Mouse (Mus musculus): ENCODE measurements around the gene Rfc2.
A peak's percentile ranks its signal among the peaks of the same experiment; 100 is the strongest.

The Rfc2 gene

DNA sequence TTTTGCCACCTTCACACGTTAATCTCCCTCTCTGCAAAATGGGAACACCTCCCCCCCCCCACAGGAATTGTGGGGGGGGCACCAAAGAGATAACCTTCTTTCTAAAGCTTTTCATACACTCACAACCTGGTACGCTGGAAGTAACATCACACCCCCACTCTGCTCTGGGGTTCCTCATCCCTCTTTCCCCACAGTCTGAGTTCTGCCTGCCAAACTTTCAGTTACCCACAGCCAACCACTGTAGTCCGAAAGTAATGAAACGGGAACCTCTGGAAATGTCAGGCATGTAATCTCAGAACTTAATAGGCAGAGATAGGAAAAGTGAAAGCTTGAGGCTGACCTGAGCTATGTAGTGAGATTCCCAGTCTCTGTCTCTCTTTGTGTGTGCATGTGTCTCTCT lies 13.7 kb upstream of the Rfc2 start:
- DNase-seq = no peak

DNA sequence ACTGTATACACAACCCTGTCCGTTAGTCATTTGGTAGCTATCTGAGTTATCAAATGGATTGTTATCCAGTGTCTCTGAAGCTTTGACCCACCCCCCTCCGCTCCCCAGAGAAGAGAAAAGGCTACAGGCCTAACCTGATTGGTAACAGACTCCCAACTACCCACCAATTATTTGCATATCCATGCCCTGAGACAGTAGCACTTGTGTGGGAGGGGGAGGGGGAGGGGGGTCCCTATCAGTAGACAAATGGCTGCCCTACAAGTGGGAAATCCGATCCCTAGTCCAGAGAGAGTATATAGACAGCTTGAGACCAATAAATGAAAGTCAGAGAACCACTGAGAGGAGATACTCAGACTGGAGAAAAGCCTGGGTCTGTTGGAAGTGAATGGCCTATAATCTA lies 13.1 kb upstream of the Rfc2 start:
- no peak for DNase-seq

DNA sequence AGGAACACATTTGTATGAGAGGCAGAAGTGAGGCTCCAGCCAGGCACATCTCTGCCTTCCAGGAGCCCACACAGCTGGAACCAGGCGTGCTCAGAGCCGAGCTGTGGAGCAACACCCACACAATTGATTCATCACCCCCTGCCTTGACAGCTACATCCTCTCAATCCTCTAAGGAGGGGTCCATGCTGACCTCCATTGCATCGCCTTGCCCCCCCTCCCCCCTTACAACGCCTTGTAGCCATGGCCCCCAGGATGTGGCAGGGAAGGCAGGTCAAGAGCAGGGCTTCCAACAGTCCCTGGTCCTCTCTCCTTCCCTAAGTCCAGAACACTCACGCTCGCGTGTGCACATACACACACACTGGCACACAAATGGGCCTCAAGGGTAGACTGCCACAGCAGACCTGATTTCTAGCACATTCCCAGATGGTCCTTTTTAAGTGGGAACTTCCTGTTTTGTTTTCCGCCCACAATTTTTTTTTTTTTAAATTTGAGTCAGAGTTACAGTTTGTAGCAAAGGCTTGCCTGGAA lies 12.1 kb upstream of the Rfc2 start:
- DNase-seq = peak; percentile 60

DNA sequence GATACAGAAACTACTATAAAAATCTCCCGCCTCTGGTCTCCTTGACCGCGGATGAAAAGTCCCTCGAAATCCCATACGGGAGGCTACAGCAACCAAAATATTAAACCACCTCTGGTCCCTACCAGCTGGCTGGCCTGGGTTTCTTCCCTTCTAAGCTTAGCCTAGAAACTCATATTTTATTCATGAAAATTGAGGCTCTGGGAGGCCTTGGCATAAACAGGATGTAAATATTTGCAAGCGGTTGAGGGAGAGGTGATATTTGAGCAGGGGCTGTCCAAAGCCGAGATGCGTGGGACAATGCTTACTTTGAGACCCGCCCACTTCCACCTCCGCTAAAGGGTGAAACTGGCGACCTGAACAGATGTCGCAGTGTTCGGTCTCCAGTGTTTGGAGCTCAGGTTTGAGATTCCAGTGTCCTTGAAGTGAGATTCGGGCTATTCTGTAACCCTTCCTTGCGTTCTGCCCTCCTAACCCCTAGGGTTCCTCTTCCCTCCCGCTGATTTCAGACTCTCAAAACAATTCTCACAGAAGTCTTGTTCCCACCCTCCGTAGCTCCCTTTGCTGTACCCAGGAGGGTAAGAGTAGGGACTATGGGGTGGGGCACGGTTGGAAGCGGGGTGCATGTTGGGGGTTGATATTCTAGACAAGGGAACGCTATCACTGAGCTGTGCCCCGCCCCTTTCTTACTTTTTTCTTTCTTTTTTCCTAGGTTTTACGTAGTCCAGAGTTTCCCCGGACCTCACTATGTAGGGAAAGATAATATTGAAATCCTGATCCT lies 9.2 kb upstream of the Rfc2 start:
- no peak for DNase-seq

DNA sequence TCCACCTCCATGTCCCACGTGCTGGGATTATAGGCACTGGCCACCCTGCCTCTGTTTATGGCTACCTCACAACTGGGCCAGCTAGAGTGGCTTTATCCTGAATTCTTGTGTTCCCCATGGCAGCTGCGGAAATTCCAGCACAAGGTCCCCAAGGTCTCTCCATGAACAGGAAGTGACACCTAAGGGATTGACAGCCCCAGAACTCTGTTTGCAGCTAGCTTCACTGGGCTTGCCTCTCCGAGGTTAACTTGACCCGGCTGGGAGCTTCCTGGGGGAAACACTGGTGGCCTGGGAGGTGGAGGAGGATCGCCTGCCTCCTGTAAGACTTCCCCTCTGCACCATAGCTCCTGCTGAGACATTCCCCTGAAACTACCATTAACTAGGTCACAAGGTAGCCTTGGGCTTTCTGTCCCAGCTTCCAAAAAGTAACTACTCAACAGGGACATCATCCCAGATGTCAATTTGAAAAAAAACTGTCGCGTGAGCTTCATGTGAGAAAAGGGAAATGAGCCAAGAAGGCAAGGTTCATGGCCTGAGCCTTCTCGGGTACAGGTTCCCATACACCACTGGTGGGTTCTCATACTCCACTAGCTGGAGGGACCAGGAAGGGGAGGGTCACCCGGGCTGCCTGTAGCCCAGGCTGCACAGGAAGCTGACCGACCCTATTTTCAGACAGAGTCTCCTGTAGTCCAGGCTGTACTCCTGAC lies 8.5 kb upstream of the Rfc2 start:
- DNase-seq = no peak

DNA sequence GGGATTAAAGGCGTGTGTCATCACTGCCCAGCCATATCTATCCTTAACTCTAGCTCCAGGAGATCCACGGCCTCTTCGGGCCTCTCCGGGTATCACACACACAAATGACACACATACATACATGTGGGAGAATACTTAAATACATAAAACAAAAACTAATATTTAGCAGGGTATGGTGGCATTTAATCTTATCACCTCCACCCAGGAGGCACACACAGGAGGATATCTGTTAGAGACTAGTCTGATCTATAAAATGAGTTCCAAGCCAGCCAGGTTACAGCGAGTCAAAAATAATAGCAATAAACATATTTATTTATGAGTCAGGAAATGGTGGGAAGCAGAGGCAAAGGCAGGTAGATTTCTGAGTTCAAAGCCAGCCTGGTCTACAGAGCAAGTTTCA lies 5.3 kb upstream of the Rfc2 start:
- DNase-seq = no peak

DNA sequence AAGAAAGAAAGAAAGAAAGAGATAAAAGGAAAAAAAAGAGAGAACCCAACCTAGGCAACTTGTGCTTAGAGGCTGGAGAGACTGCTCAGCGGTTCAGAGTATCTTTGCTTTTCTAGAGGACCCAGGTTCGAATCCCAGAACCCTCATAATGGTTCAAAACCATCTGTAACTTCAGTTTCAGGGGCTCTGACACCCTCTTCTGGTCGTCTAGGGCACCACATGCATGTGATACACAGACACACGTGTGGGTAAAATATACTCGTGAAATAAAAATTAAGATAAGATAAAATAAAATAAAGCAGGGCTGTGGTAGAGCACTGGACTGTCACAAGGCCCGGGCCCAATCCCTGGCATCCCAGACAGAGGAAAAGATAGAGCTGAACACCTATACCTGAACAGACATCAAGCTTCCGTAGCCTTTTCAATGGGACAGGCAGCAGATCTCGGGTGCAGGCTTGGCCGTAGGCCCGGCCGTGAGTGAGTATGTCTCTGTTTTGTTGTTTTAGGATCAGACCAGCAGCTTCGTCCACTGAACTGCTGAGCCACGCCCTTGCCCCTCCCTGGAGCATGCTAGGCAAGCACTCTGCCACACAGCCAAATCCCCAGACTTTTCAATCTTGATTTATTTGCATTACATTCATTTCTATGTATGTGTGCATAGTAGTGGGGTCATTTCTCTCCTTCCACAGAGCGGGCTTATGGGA lies 4.5 kb upstream of the Rfc2 start:
- DNase-seq = no peak

DNA sequence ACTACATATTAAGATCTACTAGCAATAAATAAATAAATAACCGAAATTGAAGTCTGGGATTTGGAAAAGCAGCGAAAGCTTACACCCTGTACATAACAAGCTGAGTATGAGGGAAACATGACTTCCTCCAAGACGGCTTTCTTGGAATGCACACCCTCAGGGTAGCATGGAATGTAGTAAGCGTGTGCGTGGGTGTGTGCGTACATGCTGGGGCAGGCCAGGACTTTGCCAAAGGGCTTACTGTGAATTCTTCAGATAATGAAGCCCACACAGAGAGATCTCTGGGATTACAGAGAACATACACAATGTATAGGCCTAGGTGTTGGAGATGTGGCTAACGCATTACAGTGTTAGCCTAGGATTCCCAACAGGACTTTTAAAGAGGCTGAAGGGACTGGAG lies 3.6 kb upstream of the Rfc2 start:
- no peak for DNase-seq

DNA sequence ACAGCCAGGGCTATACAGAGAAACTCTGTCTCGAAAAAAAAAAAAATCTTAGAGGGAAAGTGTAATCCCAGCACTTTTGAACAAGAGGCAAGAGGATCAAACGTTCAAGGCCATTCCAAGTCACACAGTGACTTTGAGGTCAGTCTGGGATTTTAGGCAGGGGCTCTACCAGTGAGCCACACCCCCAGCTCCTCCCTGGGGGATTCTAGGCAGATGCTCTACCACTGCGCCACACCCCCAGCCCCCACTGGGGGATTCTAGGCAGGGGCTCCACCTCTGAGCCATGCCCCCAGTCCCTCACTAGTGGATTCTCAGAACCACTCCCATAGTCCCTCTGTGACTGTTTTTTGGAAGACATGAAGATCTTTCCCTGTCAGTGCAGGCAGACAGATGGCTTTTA lies 2.0 kb upstream of the Rfc2 start:
- no peak for DNase-seq

DNA sequence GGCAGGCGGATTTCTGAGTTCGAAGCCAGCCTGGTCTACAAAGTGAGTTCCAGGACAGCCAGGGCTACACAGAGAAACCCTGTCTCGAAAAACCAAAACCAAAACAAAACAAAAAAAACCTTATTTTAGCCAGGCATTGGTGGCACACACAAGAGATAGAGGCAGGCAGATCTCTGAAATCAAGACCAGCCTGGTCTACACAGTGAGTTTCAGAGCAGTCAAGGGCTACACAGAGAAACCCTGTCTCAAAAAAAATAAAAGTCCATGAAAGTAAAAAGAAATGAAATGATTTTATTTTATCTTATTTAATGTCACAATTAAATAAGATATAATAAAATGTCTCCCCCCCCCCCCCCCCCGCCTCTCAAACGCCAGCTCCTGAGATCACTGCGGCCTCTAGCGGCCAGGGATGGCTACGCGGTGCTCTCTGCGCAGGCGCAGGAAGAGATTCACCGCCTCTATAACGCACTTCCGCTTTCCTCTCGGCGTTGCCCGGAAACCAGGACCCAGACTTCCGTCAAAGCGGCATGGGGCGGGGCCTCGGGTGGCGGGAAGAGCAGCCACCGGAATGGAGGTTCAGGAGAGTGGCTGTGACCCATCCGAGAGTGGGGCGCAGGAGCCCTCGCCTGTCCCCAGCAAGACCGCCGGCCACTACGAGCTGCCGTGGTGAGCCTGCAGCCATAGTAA lies 1.2 kb downstream of the Rfc2 start:
- DNase-seq = peak; percentile 96

DNA sequence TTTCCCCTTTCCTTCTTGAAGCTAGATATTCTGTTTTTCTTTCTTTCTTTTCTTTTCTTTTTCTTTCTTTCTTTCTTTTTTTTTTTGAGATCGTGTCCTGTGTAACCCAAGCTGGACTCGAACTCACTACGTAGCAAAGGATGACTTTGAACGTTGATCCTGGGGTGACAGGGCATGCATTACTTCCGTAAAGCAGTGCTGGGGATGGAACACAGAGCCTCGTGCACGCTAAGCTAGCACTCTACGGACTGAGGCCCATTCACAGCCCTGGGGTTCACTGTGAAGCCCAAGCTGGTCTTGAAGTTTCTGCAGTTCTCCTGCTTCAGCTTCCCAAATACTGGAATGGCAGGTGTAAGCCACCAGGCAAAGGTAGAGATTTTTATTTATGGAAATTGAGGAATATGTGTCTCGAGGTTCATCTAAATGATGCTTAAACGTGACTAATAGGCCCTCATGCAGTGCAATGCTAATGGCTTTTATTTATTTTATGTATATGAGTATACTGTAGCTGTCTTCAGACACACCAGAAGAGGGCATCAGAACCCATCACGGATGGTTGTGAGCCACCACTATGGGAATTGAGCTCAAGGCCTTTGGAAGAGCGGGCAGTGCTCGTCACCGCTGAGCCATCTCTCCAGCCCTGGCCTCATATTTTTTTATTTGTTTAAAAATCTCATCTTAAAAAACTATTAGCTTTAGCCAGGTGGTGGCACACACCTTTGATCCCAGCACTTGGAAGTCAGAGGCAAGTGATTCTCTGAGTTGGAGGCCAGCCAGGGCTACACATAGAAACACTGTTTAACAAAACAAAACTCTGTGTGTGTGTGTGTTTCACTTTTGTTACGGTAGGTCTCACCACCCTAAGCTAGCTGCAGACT lies 2.1 kb downstream of the Rfc2 start:
- no peak for DNase-seq

DNA sequence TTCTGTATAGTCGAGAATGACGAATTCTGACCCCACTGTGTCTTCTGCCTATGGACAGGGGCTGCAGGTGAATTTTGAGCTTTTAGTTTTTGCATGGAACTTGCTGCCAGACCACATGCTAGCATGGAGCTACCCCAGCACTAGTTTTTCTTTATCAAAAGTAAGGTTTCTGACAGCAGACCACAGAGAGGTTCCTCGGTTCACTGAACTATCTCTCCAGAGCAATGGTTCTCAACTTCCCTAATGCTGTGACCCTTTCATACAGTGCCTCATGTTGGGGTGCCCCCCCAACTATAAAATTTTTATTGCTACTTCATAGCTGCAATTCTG lies 2.7 kb downstream of the Rfc2 start:
- no peak for DNase-seq

DNA sequence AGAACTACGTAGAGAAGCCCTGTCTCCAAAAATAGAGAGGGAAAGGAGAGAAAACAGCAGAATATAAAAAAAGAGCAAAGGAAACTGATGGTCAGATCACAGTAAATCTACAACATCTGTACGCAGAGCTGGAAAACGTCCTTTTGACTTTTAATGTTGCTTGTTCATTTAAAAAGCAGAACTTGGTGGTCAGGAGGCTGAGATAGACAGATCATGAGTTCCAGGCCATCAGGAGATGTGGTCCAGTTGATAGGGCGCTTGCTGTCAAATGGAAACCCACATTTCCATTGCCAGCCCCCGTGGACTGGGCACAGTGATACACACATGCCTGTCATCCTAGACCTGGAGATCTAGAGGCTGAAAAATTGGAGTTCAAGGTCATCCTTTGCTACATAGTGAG lies 3.6 kb downstream of the Rfc2 start:
- no peak for DNase-seq

DNA sequence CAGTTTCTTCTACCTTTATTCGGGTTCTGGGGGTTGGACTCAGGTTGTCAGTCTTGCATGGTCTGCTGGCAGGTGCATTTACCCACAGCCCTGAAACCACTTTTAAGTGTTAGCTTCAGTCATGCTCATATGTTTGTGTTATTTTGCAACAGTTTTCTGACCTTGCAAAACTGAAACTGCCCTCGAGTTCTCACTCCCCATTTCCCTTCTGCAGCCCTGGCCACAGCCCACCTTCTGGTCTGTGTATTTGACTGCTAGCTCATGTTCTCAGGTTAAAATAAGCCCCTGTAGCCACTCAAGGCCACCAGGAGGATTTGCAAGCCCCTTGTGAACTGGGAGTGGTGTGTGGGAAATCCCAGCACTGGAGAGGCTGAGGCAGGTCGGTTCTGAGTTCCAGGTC lies 8.7 kb downstream of the Rfc2 start:
- DNase-seq = no peak

DNA sequence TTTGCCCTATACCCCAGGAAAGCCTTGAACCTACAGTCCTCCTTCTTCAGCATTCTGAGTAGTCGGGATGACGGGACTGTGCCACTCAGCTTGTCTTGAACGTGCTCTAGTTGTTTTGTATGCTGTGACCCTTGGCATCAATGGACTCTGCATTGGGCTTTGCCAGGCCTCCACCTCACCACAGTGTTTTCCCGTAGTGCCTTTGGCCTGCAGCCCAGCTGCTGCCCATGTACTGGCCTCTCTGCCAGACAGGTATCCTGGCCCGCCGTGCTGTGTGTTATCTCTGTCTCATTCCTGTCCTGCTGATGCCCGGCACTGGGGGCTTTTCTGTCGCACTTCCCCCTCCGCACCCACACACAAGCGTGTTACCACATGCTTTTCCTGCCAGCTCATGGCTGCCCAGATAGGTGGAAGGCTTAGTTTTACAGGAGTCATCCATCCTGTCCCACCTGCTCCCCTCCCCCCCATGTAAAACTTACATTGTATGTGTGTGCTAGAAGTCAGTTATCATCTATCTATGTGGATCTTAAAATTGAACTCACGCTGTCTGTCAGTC lies 10.9 kb downstream of the Rfc2 start:
- DNase-seq = no peak

DNA sequence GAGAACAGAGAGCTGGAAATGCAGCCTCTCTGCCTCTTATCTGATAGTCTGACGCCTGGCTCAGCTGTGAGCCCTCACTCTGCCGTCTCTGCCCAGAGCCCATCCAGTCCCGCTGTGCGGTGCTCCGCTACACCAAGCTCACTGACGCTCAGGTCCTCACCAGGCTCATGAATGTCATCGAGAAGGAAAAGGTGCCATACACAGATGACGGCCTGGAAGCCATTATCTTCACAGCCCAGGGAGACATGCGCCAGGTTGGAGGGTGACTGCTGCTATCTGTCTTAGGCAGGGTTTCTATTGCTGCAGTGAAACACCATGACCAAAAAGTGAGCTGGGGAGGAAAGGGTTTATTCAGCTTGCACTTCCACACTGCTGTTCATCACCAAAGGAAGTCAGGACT lies 11.9 kb downstream of the Rfc2 start:
- no peak for DNase-seq

DNA sequence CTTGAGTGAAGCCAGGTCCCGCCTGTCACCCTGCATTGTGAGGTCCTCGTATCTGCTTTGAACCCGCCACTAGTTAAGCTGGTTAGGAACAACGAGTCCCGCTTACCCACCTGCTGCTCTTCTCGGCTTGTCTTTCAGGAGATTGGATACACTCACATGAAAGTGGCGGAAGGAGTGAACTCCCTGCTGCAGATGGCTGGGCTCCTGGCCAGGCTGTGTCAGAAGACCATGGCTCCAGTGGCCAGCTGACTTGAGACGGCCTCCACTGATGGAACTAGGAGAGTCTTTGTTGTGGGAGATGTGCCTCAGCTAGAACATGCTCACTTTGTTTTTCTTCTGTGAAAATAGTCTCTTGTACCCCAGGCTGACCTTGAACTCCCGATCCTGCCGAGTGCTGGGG lies 16.5 kb downstream of the Rfc2 start:
- DNase-seq = no peak

DNA sequence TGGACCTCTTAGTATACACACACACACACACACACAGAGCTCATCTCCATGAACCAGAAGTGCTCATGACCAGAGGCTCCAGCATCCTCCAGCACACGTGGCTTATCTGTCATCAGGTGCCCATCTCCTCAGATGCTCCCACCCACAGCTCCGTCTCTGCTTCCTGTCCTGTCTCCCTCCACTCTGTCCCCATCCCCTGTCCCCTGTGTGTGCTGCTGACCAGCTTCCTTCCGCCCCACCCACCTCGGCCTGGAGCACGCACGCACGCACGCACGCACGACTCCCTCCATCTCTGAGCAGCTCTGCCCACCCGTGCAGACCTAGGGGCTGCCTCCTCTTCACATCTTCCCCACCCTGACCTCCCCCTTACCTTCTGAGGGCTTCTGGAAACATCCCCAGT lies 23.2 kb downstream of the Rfc2 start:
- DNase-seq = no peak

DNA sequence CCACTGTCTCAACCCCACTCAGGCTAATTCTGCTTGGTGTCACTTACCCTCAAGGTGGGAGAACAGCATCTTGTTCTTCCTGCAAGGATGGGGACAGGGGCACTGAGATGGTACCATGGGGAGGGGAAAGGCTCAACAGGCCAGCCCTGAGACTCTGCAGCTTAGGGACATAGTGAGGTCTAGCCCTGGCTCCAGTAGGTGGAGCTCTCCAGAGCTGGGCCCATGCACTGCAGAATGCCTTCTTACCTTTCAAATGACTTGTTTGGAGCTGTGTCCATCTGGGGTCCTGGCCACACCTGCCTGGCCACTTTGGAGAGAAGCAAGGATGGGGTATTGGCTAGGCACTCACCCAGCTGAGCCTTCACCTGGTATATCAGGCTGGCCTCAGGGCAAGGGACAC lies 25.1 kb downstream of the Rfc2 start:
- DNase-seq = no peak

DNA sequence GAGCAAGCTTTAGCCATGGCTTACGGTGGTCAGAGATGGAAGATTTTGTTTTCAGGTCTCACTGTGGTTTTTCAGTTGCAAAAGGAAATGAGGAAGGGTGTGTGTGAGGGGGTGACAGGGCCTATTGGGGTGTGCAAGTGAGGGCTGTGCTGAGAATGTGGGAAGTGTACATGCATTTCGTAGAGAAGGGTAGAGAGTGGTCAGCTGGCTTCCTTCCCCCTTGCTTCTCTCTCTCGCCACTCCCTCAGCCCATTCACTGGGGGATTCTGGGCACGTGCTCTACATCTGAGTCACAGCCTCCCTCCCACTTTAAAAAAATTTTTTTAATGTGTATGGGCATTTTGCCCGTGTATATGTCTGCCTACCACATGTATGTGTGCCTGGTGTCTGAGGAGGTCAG lies 26.0 kb downstream of the Rfc2 start:
- peak; percentile 58 for DNase-seq

DNA sequence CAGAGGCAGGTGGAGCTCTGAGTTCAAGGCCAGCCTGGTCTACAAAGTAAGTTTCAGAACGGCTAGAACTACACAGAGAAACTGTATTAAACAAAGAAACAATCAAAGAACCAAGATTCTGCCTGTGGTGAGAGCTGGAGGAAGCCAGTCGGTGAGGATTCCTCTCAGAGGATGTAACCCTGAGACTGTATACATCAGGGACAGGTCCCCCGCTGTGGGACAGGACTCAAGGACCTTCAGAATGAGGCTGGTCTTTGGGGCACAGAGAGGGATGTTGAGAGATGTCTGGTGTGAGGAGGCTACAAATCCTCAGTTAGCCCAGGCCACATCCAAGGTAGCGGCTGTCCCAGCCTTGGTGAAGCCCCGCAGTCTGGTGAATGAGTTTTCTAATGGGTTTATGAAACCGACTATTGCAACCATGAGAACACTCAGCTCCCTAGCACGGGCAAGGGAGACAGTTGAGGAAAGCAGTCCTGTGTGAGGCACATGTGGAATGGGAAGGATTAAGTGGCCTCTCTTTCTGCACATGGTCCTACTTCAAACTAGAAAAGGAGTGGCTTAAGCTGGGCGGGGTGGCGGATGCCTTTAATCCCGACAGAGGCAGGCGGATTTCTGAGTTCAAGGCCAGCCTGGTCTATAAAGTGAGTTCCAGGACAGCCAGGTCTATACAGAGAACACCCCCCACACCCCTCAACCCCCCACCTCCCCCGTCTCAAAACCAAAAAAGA lies 28.9 kb downstream of the Rfc2 start:
- no peak for DNase-seq
